7 mouse cellular contexts compared by ENCODE assay signal in genomic region chr12:39510073-39510812, GRCm38 (mm10).
DNase-seq lines count a peak whose midpoint lies in the region; ATAC-seq lines count a peak whose summit lies in the region.

No protein-coding gene starts in this region.

- H3K27me3 ChIP-seq in forebrain, embryonic 11.5 days (ENCODE audit: control insufficient read depth, insufficient read depth, low read length), result no peaks in the 10 kb centered on the region
- no peaks in the 10 kb centered on the region for H3K27me3 ChIP-seq in lung, embryonic 16.5 days (ENCODE audit: control insufficient read depth, insufficient read depth, low read depth, low read length)

- H3K9me3 ChIP-seq in forebrain, embryonic 11.5 days (ENCODE audit: control insufficient read depth, low read length), result no peaks in the 10 kb centered on the region
- H3K9me3 ChIP-seq in lung, embryonic 16.5 days (ENCODE audit: control insufficient read depth, low read length), result no peaks in the 10 kb centered on the region

- peak overlapping the region; percentile 32; the same call in 1 of the 2 replicates for H3K9ac ChIP-seq in forebrain, embryonic 11.5 days (ENCODE audit: low read length)
- no peak overlapping the region for H3K9ac ChIP-seq in lung, embryonic 16.5 days (ENCODE audit: low read length)

- ATAC-seq in forebrain, embryonic 11.5 days (replicated peaks; ENCODE audit: low FRiP score), result peak; percentile 88
- ATAC-seq in lung, embryonic 16.5 days (ENCODE audit: low read depth), result peak; percentile 85

- no peak overlapping the region for H3K27ac ChIP-seq in forebrain, embryonic 11.5 days (ENCODE audit: low read depth, low read length)
- H3K27ac ChIP-seq in lung, embryonic 16.5 days (ENCODE audit: low read length), result no peak overlapping the region

- 10% methylated on average over 13 of the region's 13 CpGs for WGBS in forebrain, embryonic 11.5 days
- WGBS in lung, embryonic 16.5 days, result 29% methylated on average over 13 of the region's 13 CpGs

- peak; percentile 84 for DNase-seq in MN1 (ENCODE audit: low spot score)
- peak; percentile 34 for DNase-seq in c-Kit-positive CD71-positive TER-119-negative erythroid progenitor cells, embryonic 14.5 days (ENCODE audit: low read depth)
- peak; percentile 60 for DNase-seq in forebrain, embryonic 11.5 days (ENCODE audit: low spot score)
- DNase-seq in heart, postnatal 4 days, result peak; percentile 70
- DNase-seq in layer of hippocampus, adult 11-12 months (ENCODE audit: low spot score), result peak; percentile 72
- DNase-seq in retina, postnatal 1 day, result peak; percentile 85

- H3K4me3 ChIP-seq in forebrain, embryonic 11.5 days (ENCODE audit: low read depth, low read length), result 0 out of 2 replicates have a peak overlapping the region, but pooled peaks have one; percentile 2
- no peak overlapping the region for H3K4me3 ChIP-seq in lung, embryonic 16.5 days (ENCODE audit: low read length)

- no peaks in the 10 kb centered on the region for H3K36me3 ChIP-seq in forebrain, embryonic 11.5 days (ENCODE audit: control insufficient read depth, insufficient read depth, low read length)
- H3K36me3 ChIP-seq in lung, embryonic 16.5 days (ENCODE audit: control insufficient read depth, insufficient read depth, low read length), result no peaks in the 10 kb centered on the region

- peak overlapping the region; percentile 38; the same call in 1 of the 2 replicates for H3K4me2 ChIP-seq in forebrain, embryonic 11.5 days (ENCODE audit: low read depth, low read length, severe bottlenecking)
- peak overlapping the region; percentile 32; the same call in 1 of the 2 replicates for H3K4me2 ChIP-seq in lung, embryonic 16.5 days (ENCODE audit: low read depth, low read length)

- peaks cover 3% of the 10 kb centered on the region; the same call in 1 of the 2 replicates for H3K4me1 ChIP-seq in forebrain, embryonic 11.5 days (replicated peaks; ENCODE audit: control insufficient read depth, insufficient read depth, low read length)
- no peaks in the 10 kb centered on the region for H3K4me1 ChIP-seq in lung, embryonic 16.5 days (replicated peaks; ENCODE audit: control insufficient read depth, insufficient read depth, low read length)

Comparison
In these comparisons a context has a peak if more than half of its experiments do, and no peak if none do; other contexts are left out.
1. DNase-seq: peak in every context shown above with its lines; median percentile 85 in retina, postnatal 1 day; 84 in MN1; 72 in layer of hippocampus, adult 11-12 months; 70 in heart, postnatal 4 days; 60 in forebrain, embryonic 11.5 days; 34 in c-Kit-positive CD71-positive TER-119-negative erythroid progenitor cells, embryonic 14.5 days.